Mouse (Mus musculus): ENCODE results near the gene Fam131c. TPM values are rescaled to one million over a fixed set of nuclear protein-coding genes. Genes with fewer than 3 reads are reported as not detected.

Fam131c gene
- 42.0 and 44.3 TPM in 2 replicates for polyA plus RNA-seq (2015; fragmentation: Nextera tagmentation; extraction: Ambion mirVana)

GRCm38 (mm10) chr4:141367997-141368791 lies at the start of gene Fam131c:
Fam131c (plus strand) TSS chr4:141368220.
- ATAC-seq (replicated peaks): peak; percentile 64
- WGBS: 2% methylated on average over 45 of the region's 71 CpGs
- Histone ChIP-seq H3K27ac (no peak within 1 kb of the TSS), H3K27me3 (replicated peaks) (peaks cover 24% of the 10 kb centered on the region), H3K9me3 (no peaks in the 10 kb centered on the region), H3K36me3 (replicated peaks) (no peaks in the 10 kb centered on the region), H3K9ac (peak within 1 kb of the TSS; percentile 70), H3K4me3 (peak within 1 kb of the TSS; percentile 70), H3K4me2 (peak within 1 kb of the TSS; percentile 92), H3K4me1 (peaks cover 12% of the 10 kb centered on the region; the same call in 1 of the 2 replicates)

DNA sequence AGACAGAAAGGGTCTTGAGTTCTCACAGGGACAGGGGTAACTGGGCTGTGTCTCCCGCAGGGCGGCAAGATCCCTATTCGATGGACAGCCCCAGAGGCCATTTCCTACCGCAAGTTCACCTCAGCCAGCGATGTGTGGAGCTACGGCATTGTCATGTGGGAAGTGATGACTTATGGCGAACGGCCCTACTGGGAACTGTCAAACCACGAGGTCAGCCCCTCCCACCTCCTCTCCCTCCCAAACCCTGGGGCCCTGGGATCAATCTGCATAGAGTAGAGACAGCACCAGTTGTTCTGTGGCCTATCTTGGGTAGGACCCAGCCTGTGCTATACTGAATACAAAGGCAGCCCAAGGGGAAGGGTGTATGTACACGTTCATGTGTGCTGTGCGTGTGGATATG lies 45.5 kb upstream of the Fam131c start:
- no peak for ATAC-seq (replicated peaks)
- Histone ChIP-seq H3K4me2 (no peak overlapping the region), H3K9me3 (no peaks in the 10 kb centered on the region), H3K36me3 (replicated peaks) (no peaks in the 10 kb centered on the region), H3K4me1 (no peaks in the 10 kb centered on the region), H3K9ac (no peak overlapping the region), H3K27me3 (replicated peaks) (no peaks in the 10 kb centered on the region), H3K4me3 (no peak overlapping the region), H3K27ac (no peak overlapping the region)
- 87% methylated on average over 11 of the region's 11 CpGs for WGBS

DNA sequence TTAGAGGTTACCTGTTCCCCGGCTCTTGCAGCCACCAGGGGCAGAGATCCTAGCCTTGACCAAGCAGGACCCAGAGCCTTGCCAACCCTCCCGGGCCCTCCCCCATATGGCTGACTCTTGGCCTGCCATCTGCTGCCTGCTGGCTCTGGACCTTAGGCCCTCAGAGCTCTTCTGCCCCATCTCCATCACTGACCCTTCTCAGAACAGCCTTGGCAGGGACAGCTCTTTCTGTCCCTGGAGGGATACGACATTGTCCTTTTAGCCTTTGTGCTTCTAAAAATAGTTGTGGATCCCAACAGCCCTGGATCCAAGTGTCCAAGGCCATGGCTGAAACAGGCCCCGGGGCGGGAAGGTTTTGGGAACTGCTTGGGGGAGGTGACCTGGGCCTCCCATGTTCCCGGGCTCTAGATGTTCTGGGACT lies 43.2 kb upstream of the Fam131c start:
- no peak overlapping the region for H3K4me3 ChIP-seq
- no peaks in the 10 kb centered on the region for H3K9me3 ChIP-seq
- H3K36me3 ChIP-seq (replicated peaks): no peaks in the 10 kb centered on the region
- no peak overlapping the region for H3K4me2 ChIP-seq
- no peaks in the 10 kb centered on the region for H3K27me3 ChIP-seq (replicated peaks)
- WGBS: 91% methylated on average over 6 of the region's 6 CpGs
- no peaks in the 10 kb centered on the region for H3K4me1 ChIP-seq
- H3K27ac ChIP-seq: no peak overlapping the region
- no peak for ATAC-seq (replicated peaks)
- H3K9ac ChIP-seq: no peak overlapping the region

DNA sequence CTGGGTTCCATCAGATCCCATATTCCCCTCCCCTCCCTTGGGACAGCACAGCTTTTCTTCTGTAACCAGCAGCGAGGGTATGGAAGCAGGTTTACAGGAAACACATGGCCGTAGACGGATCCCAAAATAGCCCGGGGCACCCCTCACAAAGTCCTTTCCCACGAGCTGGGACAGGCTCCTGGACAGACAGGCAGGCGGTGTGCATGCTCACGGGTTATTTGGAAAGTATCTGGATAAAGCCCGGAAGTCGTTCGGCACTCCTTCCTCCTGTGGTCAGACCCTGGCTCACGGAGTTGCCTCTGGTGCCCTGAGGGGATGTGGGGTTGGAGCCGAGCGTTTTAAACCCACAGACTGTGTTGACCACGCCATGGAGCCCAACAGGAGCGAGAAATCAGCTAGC lies 42.4 kb upstream of the Fam131c start:
- H3K4me2 ChIP-seq: no peak overlapping the region
- H3K9ac ChIP-seq: no peak overlapping the region
- H3K4me1 ChIP-seq: no peaks in the 10 kb centered on the region
- no peaks in the 10 kb centered on the region for H3K9me3 ChIP-seq
- no peak for ATAC-seq (replicated peaks)
- no peaks in the 10 kb centered on the region for H3K36me3 ChIP-seq (replicated peaks)
- H3K4me3 ChIP-seq: no peak overlapping the region
- H3K27ac ChIP-seq: no peak overlapping the region
- WGBS: 82% methylated on average over 15 of the region's 15 CpGs
- H3K27me3 ChIP-seq (replicated peaks): no peaks in the 10 kb centered on the region

DNA sequence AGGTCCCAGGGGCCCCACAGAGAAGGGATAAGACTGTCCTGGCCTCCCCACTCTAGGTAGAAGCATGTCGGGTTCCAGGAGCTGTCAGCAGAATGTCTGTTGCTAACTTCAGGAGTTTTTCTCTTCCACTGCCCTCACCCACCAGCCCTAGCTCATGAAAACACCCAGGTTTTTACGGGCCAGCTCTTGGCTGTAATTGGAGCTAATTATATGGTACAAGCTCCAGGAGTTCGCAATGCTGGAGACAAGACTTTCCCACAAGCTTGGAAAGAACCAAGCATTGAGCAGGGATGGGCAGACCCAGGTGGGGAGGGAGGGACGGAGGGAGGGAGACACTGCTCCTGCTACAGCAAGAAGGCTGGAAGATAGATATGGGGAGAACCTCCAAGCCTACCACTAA lies 40.9 kb upstream of the Fam131c start:
- H3K4me1 ChIP-seq: no peaks in the 10 kb centered on the region
- H3K36me3 ChIP-seq (replicated peaks): no peaks in the 10 kb centered on the region
- H3K4me3 ChIP-seq: no peak overlapping the region
- H3K4me2 ChIP-seq: no peak overlapping the region
- no peak overlapping the region for H3K27ac ChIP-seq
- no peaks in the 10 kb centered on the region for H3K27me3 ChIP-seq (replicated peaks)
- 83% methylated on average over 4 of the region's 4 CpGs for WGBS
- H3K9me3 ChIP-seq: no peaks in the 10 kb centered on the region
- no peak overlapping the region for H3K9ac ChIP-seq
- no peak for ATAC-seq (replicated peaks)

GRCm38 (mm10) chr4:141328742-141329141 lies 39.3 kb upstream of the Fam131c start:
- H3K4me2 ChIP-seq: no peak overlapping the region
- H3K27me3 ChIP-seq (replicated peaks): no peaks in the 10 kb centered on the region
- ATAC-seq (replicated peaks): no peak
- no peak overlapping the region for H3K4me3 ChIP-seq
- no peaks in the 10 kb centered on the region for H3K9me3 ChIP-seq
- no peak overlapping the region for H3K9ac ChIP-seq
- 89% methylated on average over 9 of the region's 9 CpGs for WGBS
- no peak overlapping the region for H3K27ac ChIP-seq
- H3K4me1 ChIP-seq: no peaks in the 10 kb centered on the region
- no peaks in the 10 kb centered on the region for H3K36me3 ChIP-seq (replicated peaks)

GRCm38 (mm10) chr4:141329968-141330367 lies 38.1 kb upstream of the Fam131c start:
- Histone ChIP-seq H3K4me2 (no peak overlapping the region), H3K36me3 (replicated peaks) (no peaks in the 10 kb centered on the region), H3K4me3 (no peak overlapping the region), H3K27ac (no peak overlapping the region), H3K9me3 (no peaks in the 10 kb centered on the region), H3K27me3 (replicated peaks) (no peaks in the 10 kb centered on the region), H3K9ac (no peak overlapping the region), H3K4me1 (0 out of 2 replicates have a peak, but pooled peaks cover 2% of the 10 kb centered on the region)
- WGBS: 76% methylated on average over 12 of the region's 12 CpGs
- ATAC-seq (replicated peaks): no peak

GRCm38 (mm10) chr4:141331446-141331845 lies 36.6 kb upstream of the Fam131c start:
- Histone ChIP-seq H3K9me3 (no peaks in the 10 kb centered on the region), H3K4me2 (no peak overlapping the region), H3K4me1 (peaks cover 10% of the 10 kb centered on the region), H3K27me3 (replicated peaks) (no peaks in the 10 kb centered on the region), H3K36me3 (replicated peaks) (no peaks in the 10 kb centered on the region), H3K27ac (no peak overlapping the region), H3K9ac (no peak overlapping the region), H3K4me3 (no peak overlapping the region)
- no peak for ATAC-seq (replicated peaks)
- WGBS: 98% methylated on average over 2 of the region's 2 CpGs

GRCm38 (mm10) chr4:141332258-141332657 lies 35.8 kb upstream of the Fam131c start:
- WGBS: 81% methylated on average over 7 of the region's 7 CpGs
- no peak for ATAC-seq (replicated peaks)
- H3K36me3 ChIP-seq (replicated peaks): no peaks in the 10 kb centered on the region
- H3K4me1 ChIP-seq: peaks cover 10% of the 10 kb centered on the region
- H3K9ac ChIP-seq: no peak overlapping the region
- no peak overlapping the region for H3K27ac ChIP-seq
- no peaks in the 10 kb centered on the region for H3K27me3 ChIP-seq (replicated peaks)
- H3K9me3 ChIP-seq: no peaks in the 10 kb centered on the region
- H3K4me3 ChIP-seq: no peak overlapping the region
- no peak overlapping the region for H3K4me2 ChIP-seq

DNA sequence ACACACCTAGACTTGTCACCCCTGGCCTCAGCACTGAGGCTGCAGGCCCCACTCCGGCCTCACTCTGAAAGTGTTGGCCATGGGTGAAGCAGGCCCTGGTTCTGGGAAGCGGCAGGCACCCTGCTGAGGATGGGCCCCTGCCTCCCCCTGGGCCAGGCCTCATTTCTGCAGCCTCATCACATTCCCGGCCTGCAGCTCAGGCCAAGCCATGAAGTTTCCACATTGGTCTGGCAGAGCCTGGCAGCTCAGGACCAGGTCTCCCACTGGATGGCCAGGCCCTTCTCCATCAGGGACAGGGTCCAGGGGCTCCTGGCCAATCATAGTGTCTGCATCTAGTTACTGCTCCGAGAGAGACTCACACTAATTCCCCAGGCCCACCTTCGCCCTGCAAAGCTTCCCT lies 33.3 kb upstream of the Fam131c start:
- H3K36me3 ChIP-seq (replicated peaks): no peaks in the 10 kb centered on the region
- no peak overlapping the region for H3K9ac ChIP-seq
- WGBS: 34% methylated on average over 5 of the region's 5 CpGs
- no peaks in the 10 kb centered on the region for H3K27me3 ChIP-seq (replicated peaks)
- peak overlapping the region; percentile 69 for H3K27ac ChIP-seq
- ATAC-seq (replicated peaks): 0 out of 2 replicates have a peak, but pooled peaks have one; percentile 41
- H3K9me3 ChIP-seq: no peaks in the 10 kb centered on the region
- H3K4me2 ChIP-seq: no peak overlapping the region
- H3K4me1 ChIP-seq: peaks cover 22% of the 10 kb centered on the region
- no peak overlapping the region for H3K4me3 ChIP-seq

- 11% methylated on average over 3 of the region's 3 CpGs for WGBS
- peak; percentile 79 for ATAC-seq (replicated peaks)
- peak overlapping the region; percentile 69 for H3K27ac ChIP-seq
Observed at GRCm38 (mm10) chr4:141335263-141335796, 32.7 kb upstream of the Fam131c start.

GRCm38 (mm10) chr4:141336196-141336595 lies 31.8 kb upstream of the Fam131c start:
- ATAC-seq (replicated peaks): no peak
- Histone ChIP-seq H3K4me3 (no peak overlapping the region), H3K9ac (no peak overlapping the region), H3K27ac (peak overlapping the region; percentile 58), H3K36me3 (replicated peaks) (no peaks in the 10 kb centered on the region), H3K4me1 (peaks cover 22% of the 10 kb centered on the region), H3K9me3 (no peaks in the 10 kb centered on the region), H3K27me3 (replicated peaks) (no peaks in the 10 kb centered on the region), H3K4me2 (no peak overlapping the region)
- WGBS: 47% methylated on average over 6 of the region's 6 CpGs

More at GRCm38 (mm10) chr4:141335263-141335796, 32.7 kb upstream of the Fam131c start:
- peaks cover 22% of the 10 kb centered on the region for H3K4me1 ChIP-seq
- no peaks in the 10 kb centered on the region for H3K36me3 ChIP-seq (replicated peaks)
- no peaks in the 10 kb centered on the region for H3K9me3 ChIP-seq
- H3K4me3 ChIP-seq: no peak overlapping the region
- H3K9ac ChIP-seq: no peak overlapping the region
- H3K4me2 ChIP-seq: no peak overlapping the region
- H3K27me3 ChIP-seq (replicated peaks): no peaks in the 10 kb centered on the region

- Histone ChIP-seq H3K27me3 (replicated peaks) (no peaks in the 10 kb centered on the region), H3K9ac (no peak overlapping the region)
- WGBS: 38% methylated on average over 6 of the region's 6 CpGs
Observed at GRCm38 (mm10) chr4:141337986-141338385, 30.0 kb upstream of the Fam131c start.

More at GRCm38 (mm10) chr4:141337986-141338385, 30.0 kb upstream of the Fam131c start:
- Histone ChIP-seq H3K9me3 (no peaks in the 10 kb centered on the region), H3K4me3 (no peak overlapping the region), H3K36me3 (replicated peaks) (no peaks in the 10 kb centered on the region), H3K4me2 (no peak overlapping the region), H3K4me1 (peaks cover 22% of the 10 kb centered on the region), H3K27ac (no peak overlapping the region)
- no peak for ATAC-seq (replicated peaks)
